Mouse (Mus musculus) neutrophil, adult 65 days (primary cell): Measurements from ENCODE around the gene Cul4a. TPM values are rescaled to one million over a fixed set of nuclear protein-coding genes. Genes with fewer than 3 reads are reported as not detected.

ENCODE experiments used
- total RNA-seq: library from RNA; stranded (reverse); gene quantifications from 2 replicates; pipeline ENCODE4 v1.2.4, GENCODE M21; 2023

Cul4a gene
- 29.1 and 39.8 TPM in 2 replicates for total RNA-seq

GRCm38 (mm10) chr8:13105087-13105881 is at the start of gene Cul4a, which contains the start of gene Pcid2:
TSS of gene Cul4a (plus strand) at chr8:13105621.
TSS of gene Pcid2 (minus strand) at chr8:13105459.

DNA sequence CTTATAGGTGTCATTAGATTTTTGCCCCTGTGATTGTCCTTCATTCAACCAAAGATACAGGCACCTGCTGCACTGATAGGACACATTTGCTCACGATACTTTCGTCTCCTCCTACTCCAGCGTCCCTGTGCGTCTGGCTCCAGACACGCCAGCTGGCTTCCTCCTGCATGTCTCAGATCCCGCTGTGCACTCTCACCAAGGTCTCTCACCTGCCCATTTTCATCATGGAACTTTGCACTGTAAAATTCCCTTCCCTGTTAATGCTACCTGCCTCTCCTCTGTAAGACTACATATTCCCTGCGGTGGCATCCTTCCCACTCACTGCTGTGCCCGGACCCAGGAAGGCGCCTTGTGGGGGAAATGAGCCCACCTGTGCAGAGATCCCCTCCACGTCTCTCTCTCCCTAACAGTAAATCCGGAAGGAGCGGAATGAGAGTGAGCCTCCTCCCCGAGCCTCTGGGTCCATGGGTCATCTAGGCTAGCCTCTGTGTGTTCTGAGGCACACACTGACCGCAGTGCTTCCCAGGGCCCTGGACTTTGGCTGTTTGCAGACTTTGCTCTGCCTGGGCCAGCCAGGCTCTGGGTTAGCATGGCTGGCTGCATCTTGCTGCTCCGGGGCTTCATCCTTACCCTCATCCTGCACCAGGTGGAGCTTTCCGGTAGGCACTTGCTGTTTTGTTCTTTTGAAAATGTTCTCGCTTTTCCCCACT is 44.8 kb upstream of the Cul4a start, which contains the start of gene Proz:
Gene Proz, plus strand, starts transcription at position 474 of the 710 bp plus-strand sequence.

GRCm38 (mm10) chr8:13158718-13159376 is 53.4 kb downstream of the Cul4a start, which contains the start of gene Lamp1:
TSS of gene Lamp1 (plus strand) at chr8:13159161.

Other genes starting within 250 kb of the Cul4a start
- 28.0 and 39.0 TPM in 2 replicates for gene Mcf2l, start 231.8 kb upstream of the Cul4a start, total RNA-seq
- 1.6 and 2.3 TPM in 2 replicates for gene F7, start 79.6 kb upstream of the Cul4a start, total RNA-seq
- 36.0 and 41.5 TPM in 2 replicates for gene F10, start 68.3 kb upstream of the Cul4a start, total RNA-seq
- gene Proz, start 44.7 kb upstream of the Cul4a start, total RNA-seq: 0.51 TPM in 1 of 2 replicates, not detected in the other
- gene Pcid2, start 162 bp upstream of the Cul4a start, total RNA-seq: 24.9 and 30.7 TPM in 2 replicates
- gene Lamp1, start 53.5 kb downstream of the Cul4a start, total RNA-seq: 275 and 313 TPM in 2 replicates
- gene Grtp1, start 95.0 kb downstream of the Cul4a start, total RNA-seq: not detected in 2 replicates
- not detected in 2 replicates for gene Adprhl1, start 148.5 kb downstream of the Cul4a start, total RNA-seq
- 6.1 and 7.5 TPM in 2 replicates for gene Dcun1d2, start 182.5 kb downstream of the Cul4a start, total RNA-seq
- gene Tmco3, start 182.6 kb downstream of the Cul4a start, total RNA-seq: 46.5 and 58.3 TPM in 2 replicates
- gene Tfdp1, start 233.1 kb downstream of the Cul4a start, total RNA-seq: 150 and 168 TPM in 2 replicates